Mouse (Mus musculus) embryonic facial prominence, embryonic 13.5 days (tissue): ENCODE data around the gene Trnp1. TPM values are rescaled to one million over a fixed set of nuclear protein-coding genes. Genes with fewer than 3 reads are reported as not detected.

Source experiments
- ATAC-seq: fragments of 200-750 bp; cut with Nextera tagmentation; 2 replicates; pipeline ENCODE4 v1.8.0; 2017; ENCODE audit warnings: low read depth; ENCODE audit not compliant: insufficient number of reproducible peaks, insufficient read depth, low FRiP score, low TSS enrichment
- H3K27ac ChIP-seq: fragments of 300-500 bp; sonication (generic); 2 replicates; pipeline ENCODE4 v1.5.1; 2015; ENCODE audit warnings: moderate library complexity, mild to moderate bottlenecking, inconsistent platforms
- H3K27me3 ChIP-seq: fragments of 300-500 bp; sonication (generic); 2 replicates; pipeline ENCODE4 v1.6.1; 2015; ENCODE audit warnings: mild to moderate bottlenecking, inconsistent platforms
- H3K36me3 ChIP-seq: fragments of 300-500 bp; sonication (generic); 2 replicates; pipeline ENCODE4 v1.6.1; 2015; ENCODE audit warnings: mild to moderate bottlenecking, inconsistent platforms
- H3K4me1 ChIP-seq: fragments of 300-500 bp; sonication (generic); 2 replicates; pipeline ENCODE4 v1.6.1; 2015; ENCODE audit warnings: inconsistent platforms
- H3K4me2 ChIP-seq: fragments of 300-500 bp; sonication (generic); 2 replicates; pipeline ENCODE4 v1.6.1; 2015; ENCODE audit warnings: moderate library complexity, mild to moderate bottlenecking, inconsistent platforms
- H3K4me3 ChIP-seq: fragments of 300-500 bp; sonication (generic); 2 replicates; pipeline ENCODE4 v1.5.1; 2015; ENCODE audit warnings: mild to moderate bottlenecking, inconsistent platforms
- H3K9ac ChIP-seq: fragments of 300-500 bp; sonication (generic); 2 replicates; pipeline ENCODE4 v1.6.1; 2015; ENCODE audit warnings: mild to moderate bottlenecking, inconsistent platforms
- H3K9me3 ChIP-seq: fragments of 300-500 bp; sonication (generic); 2 replicates; pipeline ENCODE4 v1.6.1; 2016; ENCODE audit warnings: inconsistent platforms
- WGBS: fragments of 180-500 bp; shearing (Covaris S2); methylation state at CpG from one replicate; pipeline ENCODE4 v1.1.7; 2015; ENCODE audit warnings: mixed read lengths; 5-methylcytosine and 5-hydroxymethylcytosine counted together
- polyA plus RNA-seq: library from polyadenylated mRNA; unstranded; fragments of >200 nt; fragmentation: Nextera tagmentation; extraction: Ambion mirVana; gene quantifications from 2 replicates; pipeline ENCODE4 v1.2.1, GENCODE M21; 2015

The Trnp1 gene
- polyA plus RNA-seq, 1 experiment from 2014 or later = 4.0 TPM

DNA sequence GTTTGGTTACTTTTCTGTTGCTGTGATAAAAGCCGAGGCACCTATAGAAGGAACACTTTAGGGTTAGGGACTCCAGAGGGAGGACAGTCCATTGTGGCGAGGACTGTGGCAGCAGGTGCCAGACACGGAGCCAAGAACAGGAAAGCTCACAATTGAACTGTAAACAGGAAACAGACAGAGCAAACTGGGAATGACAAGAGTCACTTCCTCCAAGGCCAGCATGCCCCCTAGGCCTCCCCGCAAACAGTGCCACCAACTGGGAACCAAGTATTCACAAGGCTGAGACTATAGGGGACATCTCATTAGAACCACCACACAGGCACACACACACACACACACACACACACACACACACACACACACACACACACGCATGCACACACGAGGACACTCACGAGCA, 45.9 kb downstream of the Trnp1 start:
- H3K4me3 ChIP-seq = no peak overlapping the region
- no peaks in the 10 kb centered on the region for H3K36me3 ChIP-seq
- no peak for ATAC-seq
- H3K4me2 ChIP-seq = no peak overlapping the region
- no peak overlapping the region for H3K9ac ChIP-seq
- 71% methylated on average over 7 of the region's 7 CpGs for WGBS
- H3K4me1 ChIP-seq = peaks cover 15% of the 10 kb centered on the region
- no peaks in the 10 kb centered on the region for H3K9me3 ChIP-seq
- no peaks in the 10 kb centered on the region for H3K27me3 ChIP-seq
- no peak overlapping the region for H3K27ac ChIP-seq

DNA sequence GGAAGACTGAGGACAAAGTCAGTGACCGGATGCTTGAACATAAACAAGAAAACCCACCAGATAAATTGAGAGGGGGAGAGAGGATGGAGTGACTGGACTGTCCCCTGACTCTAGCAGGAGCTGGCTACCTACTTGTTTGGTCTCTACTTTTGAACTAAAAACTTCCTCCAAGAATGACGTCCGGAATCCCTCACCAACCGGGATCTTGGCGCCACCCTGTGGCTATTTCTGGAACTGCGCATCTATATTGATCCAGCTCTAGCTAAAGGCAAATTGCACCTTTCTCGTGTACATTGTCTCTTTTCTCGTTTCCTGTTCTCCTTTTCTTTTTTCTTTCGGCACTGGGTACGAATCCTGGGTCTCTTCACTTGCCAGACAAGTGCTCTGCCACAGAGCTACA, 46.8 kb downstream of the Trnp1 start:
- H3K9ac ChIP-seq = no peak overlapping the region
- H3K27ac ChIP-seq = no peak overlapping the region
- no peaks in the 10 kb centered on the region for H3K27me3 ChIP-seq
- no peaks in the 10 kb centered on the region for H3K9me3 ChIP-seq
- no peak overlapping the region for H3K4me3 ChIP-seq
- ATAC-seq = no peak
- H3K4me1 ChIP-seq = peaks cover 15% of the 10 kb centered on the region
- H3K4me2 ChIP-seq = no peak overlapping the region
- 7% methylated on average over 10 of the region's 10 CpGs for WGBS
- no peaks in the 10 kb centered on the region for H3K36me3 ChIP-seq

DNA sequence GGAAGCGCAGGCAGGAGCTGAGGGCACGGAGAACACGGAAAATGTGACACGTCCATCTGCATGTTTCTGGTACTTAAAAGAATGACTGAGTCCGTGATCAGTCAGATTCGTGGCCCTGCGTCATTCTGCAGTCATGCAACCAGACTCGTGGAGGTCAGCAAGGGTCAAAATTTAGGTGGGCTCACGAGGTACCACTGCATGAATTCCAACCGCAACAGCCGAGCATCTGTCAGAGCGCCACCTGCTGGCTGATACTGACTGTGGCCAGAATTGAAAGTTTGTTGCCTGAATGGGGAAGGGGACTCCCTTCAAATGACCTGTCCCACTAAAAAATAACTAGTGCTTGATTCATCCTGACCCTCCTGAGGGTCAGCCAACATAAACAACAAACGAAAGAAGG, 48.6 kb downstream of the Trnp1 start:
- WGBS = 17% methylated on average over 13 of the region's 13 CpGs
- ATAC-seq = no peak
- Histone ChIP-seq H3K36me3 (no peaks in the 10 kb centered on the region), H3K4me2 (peak overlapping the region; percentile 27; the same call in 1 of the 2 replicates), H3K9me3 (no peaks in the 10 kb centered on the region), H3K9ac (no peak overlapping the region), H3K27me3 (no peaks in the 10 kb centered on the region), H3K4me1 (peaks cover 15% of the 10 kb centered on the region), H3K4me3 (no peak overlapping the region), H3K27ac (no peak overlapping the region)

DNA sequence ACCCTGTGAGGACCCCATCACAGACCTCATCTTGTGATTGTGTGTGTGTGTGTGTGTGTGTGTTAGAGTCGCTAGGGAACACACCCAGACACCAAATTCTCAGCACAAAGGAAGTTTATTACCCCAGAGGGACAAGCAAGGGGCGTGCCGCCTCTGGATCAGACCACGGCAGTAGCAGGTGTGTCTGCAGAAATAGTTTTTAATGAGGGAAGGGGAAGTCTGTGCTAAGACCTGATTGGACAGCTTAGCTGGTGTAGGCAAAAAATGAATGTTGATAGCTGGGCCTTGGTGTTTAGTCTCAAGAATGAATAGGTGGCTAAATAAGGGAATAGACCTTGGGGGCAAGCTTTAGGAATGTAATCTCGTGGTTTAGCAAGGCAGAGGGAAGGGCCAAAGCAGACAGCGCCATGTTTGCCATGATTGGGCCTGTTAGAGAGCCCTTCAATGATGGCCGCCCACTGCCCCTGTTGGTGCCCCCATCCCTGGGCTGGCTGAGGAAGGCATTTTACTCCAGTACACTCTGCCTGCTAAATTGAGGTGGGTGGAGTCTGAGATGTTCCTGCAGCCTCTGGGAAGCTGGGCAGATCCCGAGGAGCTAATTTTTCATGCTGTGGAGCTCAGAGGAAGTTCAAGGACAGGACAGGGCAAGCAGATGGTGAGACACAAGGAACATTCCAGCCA, 49.5 kb downstream of the Trnp1 start:
- no peak for ATAC-seq
- WGBS = 61% methylated on average over 8 of the region's 8 CpGs
- no peak overlapping the region; the same call in 1 of the 2 replicates for H3K27ac ChIP-seq

DNA sequence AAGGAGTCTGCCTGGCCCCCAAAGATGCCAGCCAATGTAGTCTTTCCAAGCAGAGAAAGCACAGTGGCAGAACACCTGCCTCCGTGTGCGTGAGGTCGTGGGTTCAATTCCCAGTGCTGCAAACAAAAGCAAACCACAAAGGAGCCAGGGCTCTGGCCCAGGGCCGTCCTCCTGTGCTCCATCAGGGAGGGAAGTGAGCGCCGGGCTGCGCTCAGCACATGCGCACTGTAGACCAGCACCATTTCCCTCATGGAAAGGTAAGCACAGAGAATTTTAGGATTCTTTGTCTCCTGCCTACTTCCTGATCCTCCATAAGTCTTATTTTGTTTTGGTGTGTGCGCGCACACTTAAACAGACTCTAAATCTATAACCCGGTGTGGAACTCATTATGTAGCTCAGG, 50.4 kb downstream of the Trnp1 start:
- Histone ChIP-seq H3K9me3 (no peaks in the 10 kb centered on the region), H3K4me1 (peaks cover 15% of the 10 kb centered on the region), H3K27ac (no peak overlapping the region), H3K4me3 (no peak overlapping the region), H3K9ac (0 out of 2 replicates have a peak overlapping the region, but pooled peaks have one; percentile 11), H3K36me3 (no peaks in the 10 kb centered on the region), H3K27me3 (no peaks in the 10 kb centered on the region), H3K4me2 (no peak overlapping the region)
- no peak for ATAC-seq
- 80% methylated on average over 11 of the region's 11 CpGs for WGBS

More for the DNA sequence above, 49.5 kb downstream of the Trnp1 start:
- Histone ChIP-seq H3K4me3 (no peak overlapping the region), H3K4me2 (no peak overlapping the region), H3K9ac (no peak overlapping the region), H3K9me3 (no peaks in the 10 kb centered on the region), H3K4me1 (peaks cover 15% of the 10 kb centered on the region), H3K27me3 (no peaks in the 10 kb centered on the region), H3K36me3 (no peaks in the 10 kb centered on the region)

DNA sequence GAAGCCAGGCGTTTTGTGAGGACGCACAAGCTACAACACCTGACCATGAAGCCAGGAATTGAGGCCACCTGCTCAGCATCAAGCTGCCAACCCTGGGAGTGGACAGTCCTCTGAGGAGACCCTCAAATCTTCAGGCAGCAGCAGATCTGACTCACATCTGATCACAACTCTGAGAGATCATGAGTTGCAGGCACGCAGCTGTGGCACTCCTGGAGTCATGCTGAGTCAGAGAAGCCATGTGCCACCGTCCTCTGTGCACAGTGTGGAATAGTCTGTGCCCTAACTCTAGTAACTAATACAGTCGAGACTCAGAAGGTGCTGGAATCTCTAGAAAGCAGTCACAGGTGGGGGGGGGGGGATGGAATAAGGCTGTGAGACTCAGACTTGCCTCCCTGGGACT, 51.0 kb downstream of the Trnp1 start:
- 49% methylated on average over 5 of the region's 5 CpGs for WGBS
- Histone ChIP-seq H3K27ac (no peak overlapping the region), H3K9me3 (no peaks in the 10 kb centered on the region), H3K4me3 (no peak overlapping the region), H3K4me2 (no peak overlapping the region), H3K4me1 (peaks cover 15% of the 10 kb centered on the region), H3K36me3 (no peaks in the 10 kb centered on the region), H3K27me3 (no peaks in the 10 kb centered on the region), H3K9ac (no peak overlapping the region)
- no peak for ATAC-seq

DNA sequence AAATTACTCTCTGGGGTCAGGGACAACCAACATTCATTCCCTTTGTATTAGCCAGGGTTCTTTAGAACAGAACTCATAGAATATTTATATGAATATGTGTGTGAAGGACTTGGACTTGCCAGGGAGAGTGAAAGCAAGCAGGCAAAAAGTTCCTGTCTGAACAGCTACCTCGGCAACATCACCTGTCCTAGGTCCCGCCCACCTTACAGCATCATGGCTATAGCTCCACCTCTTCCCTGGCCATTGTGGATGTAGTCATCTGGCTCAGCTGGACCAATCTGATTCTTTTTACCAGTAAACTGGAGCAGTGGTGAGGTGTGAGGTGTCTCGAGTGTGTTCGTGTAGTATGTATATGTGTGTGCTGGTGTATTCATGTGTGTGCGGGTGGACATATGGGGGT, 52.6 kb downstream of the Trnp1 start:
- Histone ChIP-seq H3K4me2 (no peak overlapping the region), H3K27me3 (no peaks in the 10 kb centered on the region), H3K4me3 (no peak overlapping the region), H3K36me3 (no peaks in the 10 kb centered on the region), H3K27ac (no peak overlapping the region), H3K9ac (no peak overlapping the region), H3K9me3 (no peaks in the 10 kb centered on the region), H3K4me1 (peaks cover 26% of the 10 kb centered on the region)
- no peak for ATAC-seq
- WGBS = 88% methylated on average over 5 of the region's 5 CpGs

DNA sequence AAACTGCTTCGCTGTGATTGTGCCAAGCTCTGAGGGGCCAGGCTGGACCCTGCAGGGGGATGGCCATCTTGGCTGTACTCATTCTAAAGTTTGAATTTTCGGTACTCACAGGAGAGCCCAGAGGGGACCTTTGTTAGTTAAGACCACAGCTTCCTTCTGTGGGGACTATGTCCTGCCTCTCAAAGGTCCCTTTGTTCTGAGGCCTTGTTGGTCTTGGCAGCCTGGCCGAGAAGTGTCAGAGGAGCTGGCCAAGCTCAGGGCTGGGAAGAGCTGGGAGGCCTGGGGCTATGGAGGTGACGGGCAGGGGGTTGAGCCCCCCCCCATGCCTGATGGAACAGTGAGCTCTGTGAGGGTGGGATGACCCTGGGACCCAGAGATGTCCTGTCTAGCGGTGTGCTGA, 55.3 kb downstream of the Trnp1 start:
- peak overlapping the region; percentile 76 for H3K27ac ChIP-seq
- WGBS = 36% methylated on average over 5 of the region's 5 CpGs
- H3K27me3 ChIP-seq = no peaks in the 10 kb centered on the region
- no peak overlapping the region for H3K4me2 ChIP-seq
- no peak for ATAC-seq
- no peak overlapping the region for H3K9ac ChIP-seq
- no peaks in the 10 kb centered on the region for H3K36me3 ChIP-seq
- no peaks in the 10 kb centered on the region for H3K9me3 ChIP-seq
- H3K4me1 ChIP-seq = peaks cover 33% of the 10 kb centered on the region
- no peak overlapping the region for H3K4me3 ChIP-seq

DNA sequence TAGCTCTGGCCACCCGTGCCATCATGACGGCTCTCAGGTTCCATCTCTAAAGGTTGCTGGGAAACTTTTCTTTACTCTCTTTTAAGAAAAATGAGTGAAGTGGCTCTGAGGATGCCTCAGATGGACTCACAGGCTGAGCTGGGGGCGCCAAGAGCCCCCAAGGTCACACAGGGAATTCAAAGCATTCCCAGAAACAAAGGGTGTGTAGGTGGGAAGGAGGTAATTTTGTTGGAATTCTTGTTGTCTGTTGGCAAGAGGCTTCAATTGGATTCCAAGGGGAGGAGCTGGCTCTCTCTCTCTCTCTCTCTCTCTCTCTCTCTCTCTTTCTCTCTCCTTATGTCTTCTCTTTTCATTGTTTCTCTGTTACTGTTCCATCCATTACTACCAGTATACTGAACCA, 56.2 kb downstream of the Trnp1 start:
- Histone ChIP-seq H3K27me3 (no peaks in the 10 kb centered on the region), H3K27ac (peak overlapping the region; percentile 76), H3K9me3 (no peaks in the 10 kb centered on the region), H3K36me3 (no peaks in the 10 kb centered on the region), H3K4me3 (no peak overlapping the region), H3K4me2 (no peak overlapping the region), H3K9ac (no peak overlapping the region), H3K4me1 (peaks cover 37% of the 10 kb centered on the region)
- ATAC-seq = no peak
- 29% methylated on average over 3 of the region's 3 CpGs for WGBS

Other genes starting within 250 kb of the Trnp1 start
- gene Sytl1, start 235.4 kb downstream of the Trnp1 start, polyA plus RNA-seq = 6.6 and 8.2 TPM in 2 replicates
- gene Tmem222, start 220.8 kb downstream of the Trnp1 start, polyA plus RNA-seq = 84.4 and 89.9 TPM in 2 replicates
- gene Wdtc1, start 145.1 kb downstream of the Trnp1 start, polyA plus RNA-seq = 13.9 and 14.3 TPM in 2 replicates
- gene Slc9a1, start 128.8 kb downstream of the Trnp1 start, polyA plus RNA-seq = 8.6 and 9.4 TPM in 2 replicates
- gene Tent5b, start 18.4 kb downstream of the Trnp1 start, polyA plus RNA-seq = 1.4 and 1.5 TPM in 2 replicates
- 19.9 TPM in 2 replicates for gene Kdf1, start 20.4 kb upstream of the Trnp1 start, polyA plus RNA-seq
- gene Nudc, start 47.4 kb upstream of the Trnp1 start, polyA plus RNA-seq = 331 and 335 TPM in 2 replicates
- gene Nr0b2, start 54.8 kb upstream of the Trnp1 start, polyA plus RNA-seq = not detected in 2 replicates
- 9.5 and 9.9 TPM in 2 replicates for gene Gpatch3, start 76.2 kb upstream of the Trnp1 start, polyA plus RNA-seq
- gene Gpn2, start 85.8 kb upstream of the Trnp1 start, polyA plus RNA-seq = 16.4 and 21.2 TPM in 2 replicates
- gene Sfn, start 103.6 kb upstream of the Trnp1 start, polyA plus RNA-seq = 130 and 142 TPM in 2 replicates
- gene Zdhhc18, start 151.6 kb upstream of the Trnp1 start, polyA plus RNA-seq = 3.9 and 4.2 TPM in 2 replicates
- 17.1 and 17.4 TPM in 2 replicates for gene Pigv, start 174.1 kb upstream of the Trnp1 start, polyA plus RNA-seq